Mouse (Mus musculus): ENCODE measurements around the gene Eif4g3. TPM values are rescaled to one million over a fixed set of nuclear protein-coding genes. Genes with fewer than 3 reads are reported as not detected.

The Eif4g3 gene
- polyA plus RNA-seq, 1 experiment = 382 TPM

- no peak overlapping the region for H3K4me3 ChIP-seq (ENCODE audit: insufficient read depth, low read depth, low read length)
- 0 out of 2 replicates have a peak, but pooled peaks cover 3% of the 10 kb centered on the region for H3K4me1 ChIP-seq (ENCODE audit: control insufficient read depth, insufficient read depth, low read length)
- WGBS = 72% methylated on average over 5 of the region's 5 CpGs
- TF ChIP-seq POLR2A (IDR thresholded peaks at IDR 0.05; ENCODE audit: insufficient read depth, low read depth, low read length) (no peak), CTCF (IDR thresholded peaks at IDR 0.05; ENCODE audit: insufficient read depth, low read depth, low read length) (no peak)
- no peak overlapping the region for H3K27ac ChIP-seq (ENCODE audit: insufficient read depth, low read depth, low read length)
These were observed 119.0 kb downstream of the Eif4g3 start for GRCm38 (mm10) chr4:138111858-138112257.

DNA sequence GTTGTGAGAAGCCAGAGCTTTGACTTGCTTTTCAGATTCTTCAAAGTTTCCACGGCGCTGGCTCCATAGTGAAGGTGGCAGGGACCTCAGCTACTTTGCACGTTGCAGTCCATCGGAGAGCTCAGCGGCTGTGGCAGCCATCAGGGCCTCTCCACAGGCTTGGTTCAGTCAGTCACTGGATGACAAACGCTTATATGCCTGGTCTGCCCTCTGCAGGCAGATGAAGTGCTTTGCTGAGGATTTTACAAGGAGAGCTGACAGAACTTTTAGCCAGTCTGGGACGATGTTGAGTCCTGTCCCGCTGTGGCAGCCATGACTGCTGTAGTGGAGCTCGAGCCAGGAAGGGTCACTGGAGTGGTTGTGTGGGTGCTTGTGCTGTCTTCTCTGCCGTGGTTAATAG, 126.9 kb downstream of the Eif4g3 start:
- Histone ChIP-seq H3K4me3 (ENCODE audit: insufficient read depth, low read depth, low read length) (no peak overlapping the region), H3K27ac (ENCODE audit: insufficient read depth, low read depth, low read length) (no peak overlapping the region), H3K4me1 (ENCODE audit: control insufficient read depth, insufficient read depth, low read length) (peaks cover 8% of the 10 kb centered on the region)
- TF ChIP-seq CTCF (IDR thresholded peaks at IDR 0.05; ENCODE audit: insufficient read depth, low read depth, low read length) = no peak
- TF ChIP-seq POLR2A (IDR thresholded peaks at IDR 0.05; ENCODE audit: insufficient read depth, low read depth, low read length) = no peak
- 39% methylated on average over 10 of the region's 10 CpGs for WGBS

DNA sequence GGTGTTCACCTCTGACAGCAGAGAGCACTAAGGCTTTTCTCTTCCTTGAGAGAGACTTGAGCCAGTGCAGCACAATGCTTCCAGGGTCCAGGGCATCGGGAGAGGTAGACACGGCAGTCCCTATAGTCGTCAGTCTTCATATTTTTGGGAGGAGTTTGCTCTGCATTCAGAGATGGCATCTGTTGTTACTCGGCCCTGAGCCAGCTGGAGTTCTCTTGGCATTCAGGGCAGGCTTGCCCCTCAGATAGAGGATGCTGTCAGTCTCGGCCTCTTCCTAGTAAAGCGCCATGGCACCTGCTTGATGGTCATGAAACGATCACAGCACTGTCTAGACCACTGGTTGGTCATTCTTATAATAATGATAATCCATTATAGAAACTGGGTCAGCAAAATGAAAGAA, 131.2 kb downstream of the Eif4g3 start:
- TF ChIP-seq CTCF (IDR thresholded peaks at IDR 0.05; ENCODE audit: insufficient read depth, low read depth, low read length) = no peak
- TF ChIP-seq POLR2A (IDR thresholded peaks at IDR 0.05; ENCODE audit: insufficient read depth, low read depth, low read length) = no peak
- Histone ChIP-seq H3K4me3 (ENCODE audit: insufficient read depth, low read depth, low read length) (no peak overlapping the region), H3K27ac (ENCODE audit: insufficient read depth, low read depth, low read length) (no peak overlapping the region), H3K4me1 (ENCODE audit: control insufficient read depth, insufficient read depth, low read length) (peaks cover 8% of the 10 kb centered on the region)
- 46% methylated on average over 7 of the region's 7 CpGs for WGBS

DNA sequence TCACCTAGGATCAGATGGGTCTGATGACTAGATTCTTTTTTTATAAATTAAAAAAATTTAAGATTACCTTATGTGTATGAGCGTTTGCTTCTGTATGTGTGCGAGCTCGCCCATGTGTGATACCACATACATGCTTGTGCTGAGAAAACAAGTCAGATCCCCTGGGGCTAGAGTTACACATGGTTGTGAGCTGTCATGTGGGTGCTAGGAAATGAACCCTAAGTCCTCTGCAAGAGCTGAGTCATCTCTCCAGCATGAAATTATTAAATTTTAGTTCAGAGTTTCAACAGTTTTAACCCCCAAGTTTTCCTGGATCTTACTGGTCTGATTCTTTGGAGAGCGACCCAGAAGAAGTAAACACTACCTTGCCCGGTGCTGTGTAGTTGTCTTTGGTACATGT, 134.5 kb downstream of the Eif4g3 start:
- Histone ChIP-seq H3K27ac (ENCODE audit: insufficient read depth, low read depth, low read length) (no peak overlapping the region), H3K4me1 (ENCODE audit: control insufficient read depth, insufficient read depth, low read length) (peaks cover 6% of the 10 kb centered on the region), H3K4me3 (ENCODE audit: insufficient read depth, low read depth, low read length) (no peak overlapping the region)
- TF ChIP-seq POLR2A (IDR thresholded peaks at IDR 0.05; ENCODE audit: insufficient read depth, low read depth, low read length) (no peak), CTCF (IDR thresholded peaks at IDR 0.05; ENCODE audit: insufficient read depth, low read depth, low read length) (no peak)
- 91% methylated on average over 5 of the region's 5 CpGs for WGBS

DNA sequence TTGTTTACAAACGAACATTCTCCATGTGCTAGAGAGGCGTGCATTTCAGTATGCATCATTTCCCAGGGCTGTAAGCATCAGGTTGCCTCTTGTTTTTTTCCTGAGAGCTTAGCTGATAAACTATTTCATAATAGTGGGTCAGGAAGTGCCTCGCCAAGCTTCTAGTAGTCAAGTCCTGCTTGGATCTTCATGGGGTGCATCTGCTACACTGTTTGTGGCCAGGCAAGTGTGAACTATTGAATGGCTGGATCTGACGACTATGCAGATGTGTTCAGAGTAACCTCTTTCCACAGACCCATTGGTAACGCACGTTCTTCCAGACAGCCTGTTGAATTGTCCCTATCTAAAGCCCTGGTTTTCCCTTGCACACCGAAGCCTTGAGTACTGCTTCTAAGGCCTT, 135.0 kb downstream of the Eif4g3 start:
- 81% methylated on average over 7 of the region's 7 CpGs for WGBS
- no peak overlapping the region for H3K27ac ChIP-seq (ENCODE audit: insufficient read depth, low read depth, low read length)
- H3K4me3 ChIP-seq (ENCODE audit: insufficient read depth, low read depth, low read length) = no peak overlapping the region
- H3K4me1 ChIP-seq (ENCODE audit: control insufficient read depth, insufficient read depth, low read length) = peaks cover 6% of the 10 kb centered on the region
- no peak for TF ChIP-seq POLR2A (IDR thresholded peaks at IDR 0.05; ENCODE audit: insufficient read depth, low read depth, low read length)
- TF ChIP-seq CTCF (IDR thresholded peaks at IDR 0.05; ENCODE audit: insufficient read depth, low read depth, low read length) = no peak

DNA sequence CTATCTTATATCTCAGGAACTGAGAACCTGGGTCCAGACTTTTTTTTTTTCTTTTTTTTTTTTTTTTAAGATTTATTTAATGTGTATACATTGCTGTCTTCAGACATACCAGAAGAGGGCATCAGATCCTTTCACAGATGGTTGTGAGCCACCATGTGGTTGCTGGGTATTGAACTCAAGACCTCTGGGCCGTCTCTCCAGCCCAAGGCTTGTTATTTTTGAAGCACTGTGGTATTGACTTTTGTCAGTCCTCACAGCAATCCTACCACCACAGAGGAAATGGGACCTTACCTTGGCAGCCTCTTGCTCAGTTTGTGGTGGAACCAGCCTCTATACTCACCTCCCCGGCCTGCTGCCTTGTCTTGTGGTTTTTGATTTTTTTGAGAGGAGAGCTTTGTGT, 137.3 kb downstream of the Eif4g3 start:
- TF ChIP-seq CTCF (IDR thresholded peaks at IDR 0.05; ENCODE audit: insufficient read depth, low read depth, low read length) (no peak), POLR2A (IDR thresholded peaks at IDR 0.05; ENCODE audit: insufficient read depth, low read depth, low read length) (no peak)
- Histone ChIP-seq H3K27ac (ENCODE audit: insufficient read depth, low read depth, low read length) (no peak overlapping the region), H3K4me1 (ENCODE audit: control insufficient read depth, insufficient read depth, low read length) (peaks cover 6% of the 10 kb centered on the region), H3K4me3 (ENCODE audit: insufficient read depth, low read depth, low read length) (no peak overlapping the region)
- WGBS = 56% methylated on average over 2 of the region's 2 CpGs

- Histone ChIP-seq H3K4me1 (ENCODE audit: control insufficient read depth, insufficient read depth, low read length) (peaks cover 6% of the 10 kb centered on the region), H3K27ac (ENCODE audit: insufficient read depth, low read depth, low read length) (no peak overlapping the region), H3K4me3 (ENCODE audit: insufficient read depth, low read depth, low read length) (no peak overlapping the region)
- 23% methylated on average over 9 of the region's 9 CpGs for WGBS
- TF ChIP-seq CTCF (IDR thresholded peaks at IDR 0.05; ENCODE audit: insufficient read depth, low read depth, low read length) (no peak), POLR2A (IDR thresholded peaks at IDR 0.05; ENCODE audit: insufficient read depth, low read depth, low read length) (no peak)
These were observed 138.4 kb downstream of the Eif4g3 start for GRCm38 (mm10) chr4:138131226-138131625.

GRCm38 (mm10) chr4:138131716-138132115, 138.9 kb downstream of the Eif4g3 start:
- peaks cover 6% of the 10 kb centered on the region for H3K4me1 ChIP-seq (ENCODE audit: control insufficient read depth, insufficient read depth, low read length)
- no peak for TF ChIP-seq POLR2A (IDR thresholded peaks at IDR 0.05; ENCODE audit: insufficient read depth, low read depth, low read length)
- TF ChIP-seq CTCF (IDR thresholded peaks at IDR 0.05; ENCODE audit: insufficient read depth, low read depth, low read length) = no peak
- 61% methylated on average over 3 of the region's 3 CpGs for WGBS
- no peak overlapping the region for H3K27ac ChIP-seq (ENCODE audit: insufficient read depth, low read depth, low read length)
- H3K4me3 ChIP-seq (ENCODE audit: insufficient read depth, low read depth, low read length) = no peak overlapping the region

DNA sequence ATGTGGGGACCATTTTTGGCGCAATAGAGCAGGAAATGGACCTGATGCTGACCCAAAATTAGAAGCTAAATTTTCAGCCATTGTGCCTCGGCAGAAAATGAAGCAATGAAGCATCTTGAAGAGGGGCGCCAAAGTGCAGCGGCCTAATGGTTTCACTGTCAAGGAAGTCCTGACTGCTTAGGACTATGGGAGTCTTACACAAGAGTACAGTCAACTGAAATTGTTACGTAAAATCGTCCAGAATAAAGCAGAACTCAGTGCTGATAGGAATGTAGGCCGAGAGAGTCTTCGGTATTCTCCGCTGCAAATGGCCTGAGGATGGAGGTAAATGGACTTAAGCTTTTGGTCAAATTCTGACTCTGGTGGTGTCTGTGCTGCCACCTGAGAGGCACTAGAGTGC, 140.5 kb downstream of the Eif4g3 start:
- WGBS = 88% methylated on average over 9 of the region's 9 CpGs
- no peak for TF ChIP-seq CTCF (IDR thresholded peaks at IDR 0.05; ENCODE audit: insufficient read depth, low read depth, low read length)
- TF ChIP-seq POLR2A (IDR thresholded peaks at IDR 0.05; ENCODE audit: insufficient read depth, low read depth, low read length) = no peak
- Histone ChIP-seq H3K27ac (ENCODE audit: insufficient read depth, low read depth, low read length) (no peak overlapping the region), H3K4me1 (ENCODE audit: control insufficient read depth, insufficient read depth, low read length) (peaks cover 13% of the 10 kb centered on the region), H3K4me3 (ENCODE audit: insufficient read depth, low read depth, low read length) (no peak overlapping the region)

GRCm38 (mm10) chr4:138137336-138137735, 144.5 kb downstream of the Eif4g3 start:
- peaks cover 7% of the 10 kb centered on the region for H3K4me1 ChIP-seq (ENCODE audit: control insufficient read depth, insufficient read depth, low read length)
- no peak overlapping the region for H3K4me3 ChIP-seq (ENCODE audit: insufficient read depth, low read depth, low read length)
- TF ChIP-seq CTCF (IDR thresholded peaks at IDR 0.05; ENCODE audit: insufficient read depth, low read depth, low read length) (no peak), POLR2A (IDR thresholded peaks at IDR 0.05; ENCODE audit: insufficient read depth, low read depth, low read length) (no peak)
- no peak overlapping the region for H3K27ac ChIP-seq (ENCODE audit: insufficient read depth, low read depth, low read length)
- WGBS = 56% methylated on average over 4 of the region's 4 CpGs
